Mouse (Mus musculus) hindbrain, embryonic 11.5 days (tissue): ENCODE results near the gene Fam234a. TPM values are rescaled to one million over a fixed set of nuclear protein-coding genes. Genes with fewer than 3 reads are reported as not detected.
"Not testable (repeated sequence)": the region's sequence is repeated elsewhere in the genome, so short reads cannot be mapped to it uniquely, and the experiment has no call there.

Source experiments
- ATAC-seq: fragments of 200-750 bp; cut with Nextera tagmentation; 2 replicates; pipeline ENCODE4 v1.8.0; 2017; ENCODE audit warnings: mild to moderate bottlenecking, moderate TSS enrichment, moderate library complexity; ENCODE audit not compliant: low FRiP score
- DNase-seq: peaks from one replicate; pipeline ENCODE4 v3.0.0-alpha.2; 2015; ENCODE audit warnings: low spot score
- H3K27ac ChIP-seq: fragments of 300-500 bp; sonication (generic); 2 replicates; pipeline ENCODE4 v1.5.1; 2014; ENCODE audit warnings: mild to moderate bottlenecking, low read depth, low read length
- H3K27me3 ChIP-seq: fragments of 300-500 bp; sonication (generic); 2 replicates; pipeline ENCODE4 v1.6.1; 2014; ENCODE audit warnings: mild to moderate bottlenecking, low read length, moderate library complexity, mixed read lengths; ENCODE audit not compliant: control insufficient read depth, insufficient read depth
- H3K36me3 ChIP-seq: fragments of 300-500 bp; sonication (generic); 2 replicates; pipeline ENCODE4 v1.6.1; 2014; ENCODE audit warnings: mild to moderate bottlenecking, low read length, moderate library complexity, mixed read lengths; ENCODE audit not compliant: control insufficient read depth, insufficient read depth
- H3K4me1 ChIP-seq: fragments of 300-500 bp; sonication (generic); replicated peaks from 2 replicates; pipeline ENCODE4 v1.6.1; 2014; ENCODE audit warnings: low read length, mixed read lengths; ENCODE audit not compliant: control insufficient read depth, insufficient read depth
- H3K4me2 ChIP-seq: fragments of 300-500 bp; sonication (generic); replicated peaks from 2 replicates; pipeline ENCODE4 v1.6.1; 2014; ENCODE audit warnings: mild to moderate bottlenecking, low read depth, low read length
- H3K4me3 ChIP-seq: fragments of 300-500 bp; sonication (generic); 2 replicates; pipeline ENCODE4 v1.5.1; 2014; ENCODE audit warnings: low read depth, low read length
- H3K9ac ChIP-seq: fragments of 300-500 bp; sonication (generic); 2 replicates; pipeline ENCODE4 v1.6.1; 2014; ENCODE audit warnings: low read depth, low read length
- H3K9me3 ChIP-seq: fragments of 300-500 bp; sonication (generic); 2 replicates; pipeline ENCODE4 v1.6.1; 2016; ENCODE audit warnings: low read length; ENCODE audit not compliant: control insufficient read depth
- WGBS: fragments of 180-500 bp; shearing (Covaris S2); extraction: QIAGEN DNeasy Blood & Tissue Kit; methylation state at CpG from one replicate; pipeline ENCODE4 v1.1.7; 2014; 5-methylcytosine and 5-hydroxymethylcytosine counted together
- polyA plus RNA-seq: library from polyadenylated mRNA; unstranded; fragments of >200 nt; fragmentation: Nextera tagmentation; extraction: Ambion mirVana; gene quantifications from 2 replicates; pipeline ENCODE4 v1.2.1, GENCODE M21; 2014

Gene Fam234a
- polyA plus RNA-seq, result 18.7 and 20.1 TPM in 2 replicates

DNA sequence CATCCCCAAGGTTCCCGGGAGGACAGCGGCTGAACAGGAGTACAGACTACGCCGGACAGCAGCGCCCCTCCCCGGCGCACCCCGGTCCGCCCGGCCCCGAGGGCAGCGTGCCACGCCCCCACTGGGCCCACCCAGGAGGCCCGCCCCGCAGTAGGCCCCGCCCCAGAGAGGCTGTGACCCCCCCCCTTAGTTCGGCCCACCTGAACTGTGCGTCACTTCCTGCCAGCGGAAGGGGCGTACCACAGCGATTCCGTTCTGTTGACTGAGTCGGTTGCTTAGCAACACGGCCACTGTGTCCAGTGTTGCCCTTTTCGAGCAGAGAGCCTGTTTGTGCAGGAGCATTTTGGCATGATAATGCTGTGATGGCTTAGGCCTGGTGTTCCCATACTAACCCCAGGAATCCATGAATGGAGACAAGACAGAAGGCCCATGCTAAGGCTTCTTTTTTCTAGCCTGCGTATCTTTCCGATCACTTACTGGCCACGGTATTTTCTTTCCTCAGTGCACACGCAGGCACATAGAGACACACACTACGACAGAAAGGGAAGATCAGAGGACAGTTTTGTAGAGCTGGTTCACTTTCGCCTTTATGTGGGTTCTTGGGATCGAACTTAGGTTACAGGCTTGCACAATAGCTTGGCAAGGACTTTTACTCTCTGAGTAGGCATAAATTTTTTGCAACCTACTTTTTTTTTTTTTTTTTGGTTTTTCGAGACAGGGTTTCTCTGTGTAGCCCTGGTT lies at the start of gene Fam234a:
Gene Fam234a (minus strand): TSS at position 142 of the 741 bp plus-strand sequence.
- Histone ChIP-seq H3K4me1 (no peaks in the 10 kb centered on the region; the same call in 1 of the 2 replicates), H3K4me2 (peak within 1 kb of the TSS; percentile 77), H3K9me3 (no peaks in the 10 kb centered on the region), H3K9ac (peak within 1 kb of the TSS; percentile 70), H3K36me3 (no peaks in the 10 kb centered on the region), H3K27me3 (no peaks in the 10 kb centered on the region), H3K27ac (peak within 1 kb of the TSS; percentile 65), H3K4me3 (peak within 1 kb of the TSS; percentile 80)
- ATAC-seq (peak; percentile 97), DNase-seq (peak; percentile 97)
- WGBS, result 11% methylated on average over 26 of the region's 33 CpGs

- Histone ChIP-seq H3K27me3 (no peaks in the 10 kb centered on the region), H3K9me3 (peaks cover 5% of the 10 kb centered on the region), H3K4me1 (no peaks in the 10 kb centered on the region), H3K36me3 (peaks cover 9% of the 10 kb centered on the region), H3K4me3 (no peak overlapping the region), H3K9ac (no peak overlapping the region), H3K27ac (no peak overlapping the region), H3K4me2 (no peak overlapping the region)
- DNase-seq, result no peak
- 81% methylated on average over 4 of the region's 4 CpGs for WGBS
- no peak for ATAC-seq
Observed at GRCm38 (mm10) chr17:26289475-26289874, 45.4 kb upstream of the Fam234a start.

- no peaks in the 10 kb centered on the region for H3K27me3 ChIP-seq
- no peak overlapping the region for H3K9ac ChIP-seq
- DNase-seq (no peak), ATAC-seq (no peak)
- peaks cover 12% of the 10 kb centered on the region for H3K36me3 ChIP-seq
- WGBS, result 84% methylated on average over 8 of the region's 8 CpGs
- no peak overlapping the region for H3K4me3 ChIP-seq
- no peaks in the 10 kb centered on the region for H3K9me3 ChIP-seq
- H3K4me2 ChIP-seq, result no peak overlapping the region
- no peak overlapping the region for H3K27ac ChIP-seq
- no peaks in the 10 kb centered on the region for H3K4me1 ChIP-seq
Observed at GRCm38 (mm10) chr17:26286199-26286955, 42.3 kb upstream of the Fam234a start.

DNA sequence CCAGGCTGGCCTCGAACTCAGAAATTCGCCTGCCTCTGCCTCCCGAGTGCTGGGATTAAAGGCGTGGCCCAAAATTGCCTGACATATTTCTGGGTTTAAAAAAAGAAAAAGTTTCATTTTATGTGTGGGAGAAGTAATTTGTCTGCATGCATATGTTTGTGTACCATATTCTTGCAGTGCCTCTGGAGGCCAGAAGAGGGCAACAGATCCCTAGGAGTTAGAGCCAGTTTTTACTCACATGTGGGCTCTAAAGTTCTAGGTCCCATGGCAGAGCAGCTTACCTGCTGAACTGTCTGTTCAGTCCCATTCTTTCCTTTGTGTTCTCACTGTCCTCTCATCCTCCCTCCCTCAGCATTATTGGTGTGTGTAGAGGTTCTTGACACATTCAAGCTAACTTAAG lies 32.7 kb upstream of the Fam234a start:
- DNase-seq, result peak; percentile 58
- Histone ChIP-seq H3K9me3 (no peaks in the 10 kb centered on the region), H3K27me3 (no peaks in the 10 kb centered on the region), H3K4me3 (no peak overlapping the region), H3K4me2 (no peak overlapping the region), H3K9ac (no peak overlapping the region), H3K4me1 (no peaks in the 10 kb centered on the region), H3K36me3 (peaks cover 29% of the 10 kb centered on the region), H3K27ac (no peak overlapping the region)
- ATAC-seq, result no peak
- 99% methylated on average over 4 of the region's 4 CpGs for WGBS

GRCm38 (mm10) chr17:26275933-26276332 lies 31.9 kb upstream of the Fam234a start:
- Histone ChIP-seq H3K4me1 (no peaks in the 10 kb centered on the region), H3K27me3 (no peaks in the 10 kb centered on the region), H3K4me2 (no peak overlapping the region), H3K9me3 (no peaks in the 10 kb centered on the region), H3K27ac (no peak overlapping the region), H3K36me3 (peaks cover 25% of the 10 kb centered on the region), H3K9ac (no peak overlapping the region), H3K4me3 (no peak overlapping the region)
- WGBS, result 89% methylated on average over 13 of the region's 13 CpGs
- no peak for ATAC-seq
- DNase-seq, result no peak

GRCm38 (mm10) chr17:26272586-26272985 lies 28.5 kb upstream of the Fam234a start:
- no peak for ATAC-seq
- H3K4me2 ChIP-seq, result no peak overlapping the region
- 91% methylated on average over 3 of the region's 3 CpGs for WGBS
- DNase-seq, result no peak
- H3K9ac ChIP-seq, result no peak overlapping the region
- no peak overlapping the region for H3K4me3 ChIP-seq
- no peaks in the 10 kb centered on the region for H3K27me3 ChIP-seq
- H3K4me1 ChIP-seq, result no peaks in the 10 kb centered on the region
- H3K9me3 ChIP-seq, result no peaks in the 10 kb centered on the region
- peaks cover 7% of the 10 kb centered on the region for H3K36me3 ChIP-seq
- no peak overlapping the region for H3K27ac ChIP-seq

DNA sequence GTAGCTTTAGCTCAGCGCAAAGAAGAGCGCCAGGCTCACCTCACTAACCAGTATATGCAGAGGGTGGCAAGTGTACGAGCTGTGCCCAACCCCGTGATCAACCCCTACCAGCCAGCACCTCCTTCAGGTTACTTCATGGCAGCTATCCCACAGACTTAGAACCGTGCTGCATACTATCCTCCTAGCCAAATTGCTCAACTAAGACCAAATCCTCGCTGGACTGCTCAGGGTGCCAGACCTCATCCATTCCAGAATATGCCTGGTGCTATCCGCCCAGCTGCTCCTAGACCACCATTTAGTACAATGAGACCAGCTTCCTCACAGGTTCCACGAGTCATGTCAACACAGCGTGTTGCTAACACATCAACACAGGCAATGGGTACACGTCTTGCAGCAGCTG lies 25.5 kb upstream of the Fam234a start:
- H3K4me3 ChIP-seq, H3K36me3 ChIP-seq, H3K4me2 ChIP-seq, H3K9me3 ChIP-seq, H3K27me3 ChIP-seq, DNase-seq, ATAC-seq, H3K4me1 ChIP-seq, H3K9ac ChIP-seq, H3K27ac ChIP-seq: not testable (repeated sequence)
- 95% methylated on average over 10 of the region's 10 CpGs for WGBS

- 91% methylated on average over 1 of the region's 1 CpGs for WGBS
Observed at GRCm38 (mm10) chr17:26268851-26269250, 24.8 kb upstream of the Fam234a start.

More at GRCm38 (mm10) chr17:26268851-26269250, 24.8 kb upstream of the Fam234a start:
- H3K36me3 ChIP-seq, result no peaks in the 10 kb centered on the region; the same call in 1 of the 2 replicates
- no peaks in the 10 kb centered on the region for H3K4me1 ChIP-seq
- no peaks in the 10 kb centered on the region for H3K27me3 ChIP-seq
- H3K4me2 ChIP-seq, result no peak overlapping the region
- no peak for ATAC-seq
- no peak overlapping the region for H3K27ac ChIP-seq
- no peak overlapping the region for H3K4me3 ChIP-seq
- H3K9ac ChIP-seq, result no peak overlapping the region
- DNase-seq, result peak; percentile 24
- no peaks in the 10 kb centered on the region for H3K9me3 ChIP-seq
